Mouse (Mus musculus) megakaryocyte, adult 5-6 weeks (primary cell): ENCODE measurements at regions not wholly inside any gene's neighbourhood (a gene's known extent, or its start where the extent isn't known, plus 50 kb on each side); places are given as distances from the start of the nearest gene placed in this dataset.
"Not testable (repeated sequence)": the region's sequence is repeated elsewhere in the genome, so short reads cannot be mapped to it uniquely, and the experiment has no call there.

Source experiments
- ATAC-seq: 2 replicates; pipeline ENCODE4 v1.8.0; 2016; ENCODE audit warnings: mild to moderate bottlenecking, inconsistent platforms; ENCODE audit not compliant: poor library complexity, severe bottlenecking

GRCm38 (mm10) chr10:118599610-118600009, 158.8 kb downstream of the Ifng start:
- ATAC-seq, result peak; percentile 58

GRCm38 (mm10) chr10:118602922-118603321, 162.1 kb downstream of the Ifng start:
- ATAC-seq, result no peak

- peak; percentile 19; the same call in 1 of the 2 replicates for ATAC-seq
These were observed 163.1 kb downstream of the Ifng start for GRCm38 (mm10) chr10:118603857-118604414.

GRCm38 (mm10) chr10:118605156-118605821, 164.4 kb downstream of the Ifng start:
- no peak for ATAC-seq

GRCm38 (mm10) chr10:118607418-118607817, 166.6 kb downstream of the Ifng start:
- no peak for ATAC-seq

- ATAC-seq, result no peak
These were observed 167.7 kb downstream of the Ifng start for GRCm38 (mm10) chr10:118608376-118609145.

- peak; percentile 49; the same call in 1 of the 2 replicates for ATAC-seq
These were observed 168.3 kb downstream of the Ifng start for GRCm38 (mm10) chr10:118609157-118609556.

GRCm38 (mm10) chr10:118610868-118611461, 170.1 kb downstream of the Ifng start:
- peak; percentile 75 for ATAC-seq

GRCm38 (mm10) chr10:118612091-118612490, 171.2 kb downstream of the Ifng start:
- ATAC-seq, result no peak

GRCm38 (mm10) chr10:118613056-118613695, 172.3 kb downstream of the Ifng start:
- no peak for ATAC-seq

GRCm38 (mm10) chr10:118614251-118614865, 173.5 kb downstream of the Ifng start:
- ATAC-seq, result no peak

- no peak for ATAC-seq
These were observed 174.5 kb downstream of the Ifng start for GRCm38 (mm10) chr10:118615131-118616020.

GRCm38 (mm10) chr10:118616031-118616615, 175.3 kb downstream of the Ifng start:
- ATAC-seq, result no peak

- no peak for ATAC-seq
These were observed 176.6 kb downstream of the Ifng start for GRCm38 (mm10) chr10:118617291-118618044.

GRCm38 (mm10) chr10:118618251-118618650, 177.4 kb downstream of the Ifng start:
- not testable (repeated sequence) for ATAC-seq

GRCm38 (mm10) chr10:118618766-118619600, 178.1 kb downstream of the Ifng start:
- ATAC-seq, result no peak

- no peak for ATAC-seq
These were observed 178.8 kb downstream of the Ifng start for GRCm38 (mm10) chr10:118619601-118620000.

- no peak for ATAC-seq
These were observed 179.8 kb downstream of the Ifng start for GRCm38 (mm10) chr10:118620611-118621010.
